Mouse (Mus musculus) heart, postnatal 0 days (tissue): ENCODE results near the gene Mipep. TPM values are rescaled to one million over a fixed set of nuclear protein-coding genes. Genes with fewer than 3 reads are reported as not detected.
A peak's percentile ranks its signal among the peaks of the same experiment; 100 is the strongest.

ENCODE experiments used
- ATAC-seq: fragments of 200-750 bp; cut with Nextera tagmentation; 2 replicates; pipeline ENCODE4 v1.8.0; 2017; ENCODE audit warnings: low read depth, moderate number of reproducible peaks, moderate library complexity; ENCODE audit not compliant: insufficient read depth
- DNase-seq: peaks from one replicate; pipeline ENCODE4 v3.0.0-alpha.2; 2016; ENCODE audit warnings: low spot score
- H3K27ac ChIP-seq: fragments of 300-500 bp; sonication (generic); 2 replicates; pipeline ENCODE4 v1.5.1; 2014; ENCODE audit warnings: low read depth, mild to moderate bottlenecking
- H3K27me3 ChIP-seq: fragments of 300-500 bp; sonication (generic); 2 replicates; pipeline ENCODE4 v1.6.1; 2014; ENCODE audit warnings: low read length, mixed read lengths; ENCODE audit not compliant: control insufficient read depth, insufficient read depth
- H3K36me3 ChIP-seq: fragments of 300-500 bp; sonication (generic); replicated peaks from 2 replicates; pipeline ENCODE4 v1.6.1; 2014; ENCODE audit warnings: low read length, mixed read lengths; ENCODE audit not compliant: control insufficient read depth, insufficient read depth
- H3K4me1 ChIP-seq: fragments of 300-500 bp; sonication (generic); 2 replicates; pipeline ENCODE4 v1.6.1; 2014; ENCODE audit warnings: antibody characterized with exemption; ENCODE audit not compliant: control insufficient read depth, insufficient read depth
- H3K4me2 ChIP-seq: fragments of 300-500 bp; sonication (generic); 2 replicates; pipeline ENCODE4 v1.6.1; 2014; ENCODE audit warnings: low read depth, mild to moderate bottlenecking, low read length, moderate library complexity
- H3K4me3 ChIP-seq: fragments of 300-500 bp; sonication (generic); 2 replicates; pipeline ENCODE4 v1.5.1; 2014; ENCODE audit warnings: low read depth, low read length
- H3K9ac ChIP-seq: fragments of 300-500 bp; sonication (generic); replicated peaks from 2 replicates; pipeline ENCODE4 v1.6.1; 2014; ENCODE audit warnings: low read depth, low read length, mixed read lengths
- H3K9me3 ChIP-seq: fragments of 300-500 bp; sonication (generic); replicated peaks from 2 replicates; pipeline ENCODE4 v1.6.1; 2016; ENCODE audit warnings: low read length; ENCODE audit not compliant: control insufficient read depth
- CTCF ChIP-seq: IDR thresholded peaks from 2 replicates; pipeline ENCODE4 v1.5.1; 2016; ENCODE audit warnings: antibody characterized with exemption, control low read depth, low read depth
- EP300 ChIP-seq: IDR thresholded peaks from 2 replicates; pipeline ENCODE4 v1.6.1; 2016; ENCODE audit warnings: antibody characterized with exemption, low read depth
- WGBS: fragments of 180-500 bp; shearing (Covaris S2); extraction: QIAGEN DNeasy Blood & Tissue Kit; methylation state at CpG from one replicate; pipeline ENCODE4 v1.1.7; 2014; 5-methylcytosine and 5-hydroxymethylcytosine counted together
- polyA plus RNA-seq: library from polyadenylated mRNA; unstranded; fragments of >200 nt; fragmentation: Nextera tagmentation; extraction: Ambion mirVana; gene quantifications from 2 replicates; pipeline ENCODE4 v1.2.1, GENCODE M21; 2015
- total RNA-seq: library from RNA; depleted of rRNA; stranded (reverse); fragments of >200 nt; gene quantifications from 2 replicates; pipeline ENCODE4 v1.2.3, GENCODE M21; 2014; ENCODE audit warnings: low replicate concordance

Gene Mipep
- total and polyA plus RNA-seq, 2 experiments from 2014 or later: 29.2 to 49.1 TPM

DNA sequence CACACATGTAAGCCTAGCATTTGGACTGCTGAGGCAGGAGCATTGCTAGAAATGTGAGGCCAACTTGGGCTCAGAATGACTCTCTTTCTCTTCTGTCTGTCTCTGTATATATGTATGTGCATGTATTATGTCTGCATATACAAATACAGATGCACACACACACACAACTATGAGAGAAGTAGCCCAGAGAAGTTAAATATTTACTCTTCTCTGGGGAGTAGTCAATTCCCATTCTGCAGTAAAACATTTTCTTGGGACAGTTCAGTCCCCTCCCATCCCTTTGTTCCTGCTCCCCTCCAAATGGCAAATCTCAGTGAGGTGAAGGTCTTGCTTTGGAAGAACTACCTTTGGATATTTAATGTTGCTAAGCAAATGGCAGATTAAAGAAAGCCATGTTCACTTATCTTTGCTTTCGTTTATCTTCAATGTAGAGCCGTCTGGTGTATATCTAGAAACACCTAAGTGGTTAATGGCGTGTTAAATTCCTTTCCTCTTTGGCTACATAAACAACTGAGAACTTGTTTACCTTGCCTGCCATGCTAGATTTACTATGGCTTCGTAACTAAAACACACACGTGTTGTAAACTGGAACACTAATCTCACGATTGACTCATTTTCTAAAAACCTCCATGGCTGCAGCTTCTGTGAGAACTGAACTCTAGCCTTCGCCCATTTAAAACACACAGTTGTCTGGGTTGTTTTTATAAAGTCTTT lies 72.0 kb downstream of the Mipep start:
- Histone ChIP-seq H3K36me3 (peaks cover 10% of the 10 kb centered on the region; the same call in 1 of the 2 replicates), H3K9me3 (no peaks in the 10 kb centered on the region), H3K27me3 (no peaks in the 10 kb centered on the region), H3K9ac (no peak overlapping the region), H3K27ac (peak overlapping the region; percentile 16), H3K4me3 (no peak overlapping the region), H3K4me1 (peaks cover 26% of the 10 kb centered on the region), H3K4me2 (no peak overlapping the region)
- ATAC-seq (peak; percentile 34; the same call in 1 of the 2 replicates), DNase-seq (peak; percentile 19)
- 28% methylated on average over 7 of the region's 7 CpGs for WGBS
- TF ChIP-seq CTCF: no peak
- TF ChIP-seq EP300: no peak

- no peak for TF ChIP-seq EP300
- no peak for TF ChIP-seq CTCF
- 34% methylated on average over 7 of the region's 7 CpGs for WGBS
- H3K4me1 ChIP-seq: peaks cover 26% of the 10 kb centered on the region
- no peak overlapping the region for H3K4me3 ChIP-seq
- peak overlapping the region; percentile 16; the same call in 1 of the 2 replicates for H3K27ac ChIP-seq
- DNase-seq (peak; percentile 21), ATAC-seq (peak; percentile 66)
- H3K36me3 ChIP-seq: peaks cover 4% of the 10 kb centered on the region; the same call in 1 of the 2 replicates
- no peaks in the 10 kb centered on the region for H3K9me3 ChIP-seq
- no peaks in the 10 kb centered on the region for H3K27me3 ChIP-seq
- H3K9ac ChIP-seq: no peak overlapping the region
- no peak overlapping the region for H3K4me2 ChIP-seq
These were observed 72.5 kb downstream of the Mipep start for GRCm38 (mm10) chr14:60856913-60857300.

GRCm38 (mm10) chr14:60863396-60863795 lies 79.0 kb downstream of the Mipep start:
- Histone ChIP-seq H3K4me2 (no peak overlapping the region), H3K9ac (no peak overlapping the region), H3K4me3 (no peak overlapping the region), H3K27me3 (no peaks in the 10 kb centered on the region), H3K27ac (no peak overlapping the region), H3K9me3 (no peaks in the 10 kb centered on the region), H3K36me3 (peaks cover 7% of the 10 kb centered on the region; the same call in 1 of the 2 replicates), H3K4me1 (peaks cover 6% of the 10 kb centered on the region; the same call in 1 of the 2 replicates)
- ATAC-seq: no peak
- 79% methylated on average over 3 of the region's 3 CpGs for WGBS
- TF ChIP-seq CTCF (no peak), EP300 (no peak)
- DNase-seq: no peak

- H3K9me3 ChIP-seq: no peaks in the 10 kb centered on the region
- TF ChIP-seq CTCF (no peak), EP300 (no peak)
- H3K27me3 ChIP-seq: no peaks in the 10 kb centered on the region
- H3K4me3 ChIP-seq: no peak overlapping the region
- H3K27ac ChIP-seq: no peak overlapping the region
- peaks cover 17% of the 10 kb centered on the region; the same call in 1 of the 2 replicates for H3K36me3 ChIP-seq
- ATAC-seq (no peak), DNase-seq (no peak)
- no peak overlapping the region for H3K9ac ChIP-seq
- H3K4me2 ChIP-seq: no peak overlapping the region
- whole genome bisulfite sequencing: 50% methylated on average over 11 of the region's 11 CpGs
- no peaks in the 10 kb centered on the region for H3K4me1 ChIP-seq
These were observed 82.0 kb downstream of the Mipep start for GRCm38 (mm10) chr14:60866399-60866798.

- no peaks in the 10 kb centered on the region for H3K4me1 ChIP-seq
- ATAC-seq: no peak
- 81% methylated on average over 9 of the region's 9 CpGs for WGBS
- peaks cover 28% of the 10 kb centered on the region; the same call in 1 of the 2 replicates for H3K36me3 ChIP-seq
- no peak for TF ChIP-seq CTCF
- no peak for TF ChIP-seq EP300
- H3K9me3 ChIP-seq: no peaks in the 10 kb centered on the region
- H3K27ac ChIP-seq: no peak overlapping the region
- no peak overlapping the region for H3K4me3 ChIP-seq
- H3K4me2 ChIP-seq: no peak overlapping the region
- H3K27me3 ChIP-seq: no peaks in the 10 kb centered on the region
- H3K9ac ChIP-seq: no peak overlapping the region
- no peak for DNase-seq
These were observed 84.0 kb downstream of the Mipep start for GRCm38 (mm10) chr14:60868325-60868724.
